Mouse (Mus musculus): Measurements from ENCODE around the gene Prom1.

The Prom1 gene

DNA sequence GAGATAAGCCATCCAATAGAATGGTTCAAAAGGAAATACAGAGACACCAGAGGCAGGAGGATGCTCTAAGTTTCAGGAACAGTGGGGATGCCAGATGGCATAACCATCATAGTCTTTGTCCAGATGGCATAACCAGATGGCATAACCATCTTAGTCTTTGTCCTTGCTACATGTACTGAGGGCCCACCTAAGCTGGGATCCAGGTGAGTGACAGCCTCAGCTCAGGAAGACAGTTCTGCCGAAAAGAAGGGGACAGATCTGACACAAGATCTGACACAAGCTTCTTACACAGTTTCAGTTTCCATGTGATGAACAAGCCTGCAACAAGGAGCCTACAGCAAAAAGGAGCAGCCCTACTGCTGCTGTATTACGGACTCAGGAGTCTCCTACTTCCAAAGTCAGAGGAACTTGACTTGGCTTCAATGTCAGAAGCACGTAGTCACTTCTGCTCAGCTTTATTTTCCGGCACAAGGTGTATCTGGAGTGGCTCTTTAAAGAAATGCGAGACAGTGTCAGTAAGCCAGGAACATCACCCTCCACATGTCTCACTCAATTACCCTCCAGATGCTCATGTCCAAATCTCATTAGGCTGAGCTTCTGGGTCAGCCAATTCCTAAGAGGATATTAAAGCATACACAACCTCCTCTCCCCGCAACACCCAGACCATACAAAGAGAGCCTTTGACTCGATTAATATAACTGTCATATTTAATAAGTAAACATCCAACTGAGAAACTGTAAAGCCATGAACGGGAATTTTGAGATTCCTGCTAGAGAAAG, 21.4 kb downstream of the Prom1 start:
- no peak for DNase-seq

DNA sequence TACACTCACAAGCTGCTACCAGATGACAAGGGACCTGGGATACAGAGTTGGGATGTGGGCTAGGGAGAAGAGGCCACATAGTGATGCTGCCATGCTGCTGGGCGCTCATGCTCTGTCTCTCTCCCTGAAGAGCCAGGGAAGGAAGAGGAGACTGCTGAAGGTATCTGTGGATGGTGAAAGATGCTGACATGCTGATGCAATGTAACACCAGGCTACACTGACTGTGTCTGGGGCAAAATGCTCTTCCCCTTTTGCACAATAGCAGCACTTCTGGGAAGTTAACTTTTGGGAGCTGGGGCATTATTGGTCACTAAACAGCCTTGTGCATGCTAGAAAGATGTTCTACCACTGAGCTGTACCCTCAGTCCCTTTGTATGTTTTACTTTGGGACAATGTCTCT, 26.4 kb downstream of the Prom1 start:
- no peak for DNase-seq

DNA sequence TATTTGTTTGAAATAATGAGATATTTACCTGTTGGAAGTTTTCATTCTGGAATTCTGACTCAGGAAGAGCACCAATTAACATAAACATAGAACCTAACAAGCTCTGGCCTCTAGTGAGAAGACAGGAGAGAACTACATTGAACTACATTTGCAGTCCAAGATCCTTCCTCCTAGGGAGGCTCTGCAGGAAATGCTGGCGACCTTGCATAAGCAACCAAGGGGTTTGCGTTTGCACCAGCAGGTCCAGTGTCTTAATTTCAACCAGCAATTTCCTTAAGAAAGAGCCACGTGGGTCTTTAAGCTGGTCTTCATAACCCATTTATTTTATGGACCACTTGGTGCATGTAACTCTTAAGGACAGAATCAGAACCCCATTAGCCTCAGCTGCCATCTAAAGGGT, 28.2 kb downstream of the Prom1 start:
- DNase-seq, result no peak

DNA sequence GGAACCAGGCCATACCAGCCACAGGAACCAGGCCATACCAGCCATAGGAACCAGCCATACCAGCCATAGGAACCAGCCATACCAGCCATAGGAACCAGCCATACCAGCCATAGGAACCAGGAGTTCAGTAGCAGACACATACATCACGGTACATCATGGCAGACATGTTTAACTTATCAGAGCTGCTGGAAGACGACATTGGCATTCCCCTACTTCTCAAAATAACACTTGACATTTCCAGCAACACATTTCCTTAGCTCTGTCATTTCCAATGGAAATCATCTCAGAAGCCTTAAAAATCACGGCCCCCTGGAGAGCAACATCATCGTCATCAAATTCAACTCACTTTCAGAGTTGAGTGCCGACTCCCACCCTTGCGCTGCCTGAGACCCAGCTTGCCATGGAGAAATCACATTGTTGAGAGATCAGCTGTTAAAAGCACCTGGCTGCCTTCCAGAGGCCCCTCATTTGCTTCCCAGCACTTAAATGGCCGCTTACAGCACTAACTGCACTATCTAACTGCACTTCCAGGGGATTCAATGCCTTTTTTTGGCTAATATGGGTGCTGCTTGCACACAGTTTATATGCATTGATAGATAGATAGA, 31.2 kb downstream of the Prom1 start:
- DNase-seq, result no peak

DNA sequence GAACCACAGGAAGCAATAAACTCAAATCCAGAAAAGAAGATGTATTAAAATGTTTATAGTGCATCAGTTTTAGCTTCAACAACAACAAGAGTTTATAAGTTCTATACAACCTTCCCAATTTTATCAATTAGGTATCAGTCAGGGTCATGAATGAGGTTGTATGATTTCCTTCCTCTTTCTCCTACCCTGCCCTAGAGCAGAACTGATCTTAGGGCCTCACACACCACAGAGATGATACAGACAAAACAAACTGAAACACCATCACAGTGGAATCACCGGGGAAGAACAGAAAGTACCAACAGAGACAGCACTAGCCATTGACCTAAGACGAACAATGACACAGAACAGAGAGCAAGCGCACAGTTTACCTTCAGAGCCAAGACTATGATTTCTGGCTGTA, 43.6 kb downstream of the Prom1 start:
- no peak for DNase-seq

DNA sequence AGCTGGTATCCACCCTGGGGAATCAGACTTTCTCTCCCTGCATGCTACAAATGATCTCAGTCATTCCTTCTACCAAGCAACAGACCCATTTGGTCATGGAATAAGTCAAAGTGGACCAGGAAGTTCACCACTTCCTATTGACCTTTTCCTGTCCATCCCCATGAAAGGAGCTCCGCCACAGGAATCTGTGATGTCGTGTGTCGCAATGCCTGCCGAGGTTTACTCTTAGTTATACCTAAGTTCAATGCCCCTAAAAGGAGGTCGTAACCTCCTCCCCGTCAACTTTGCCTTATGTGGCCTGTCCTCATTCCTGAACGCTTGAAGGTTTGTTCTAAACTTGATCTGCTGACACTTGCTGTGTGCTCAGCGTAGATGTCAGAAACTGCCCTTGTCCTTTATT, 51.6 kb downstream of the Prom1 start:
- no peak for DNase-seq

DNA sequence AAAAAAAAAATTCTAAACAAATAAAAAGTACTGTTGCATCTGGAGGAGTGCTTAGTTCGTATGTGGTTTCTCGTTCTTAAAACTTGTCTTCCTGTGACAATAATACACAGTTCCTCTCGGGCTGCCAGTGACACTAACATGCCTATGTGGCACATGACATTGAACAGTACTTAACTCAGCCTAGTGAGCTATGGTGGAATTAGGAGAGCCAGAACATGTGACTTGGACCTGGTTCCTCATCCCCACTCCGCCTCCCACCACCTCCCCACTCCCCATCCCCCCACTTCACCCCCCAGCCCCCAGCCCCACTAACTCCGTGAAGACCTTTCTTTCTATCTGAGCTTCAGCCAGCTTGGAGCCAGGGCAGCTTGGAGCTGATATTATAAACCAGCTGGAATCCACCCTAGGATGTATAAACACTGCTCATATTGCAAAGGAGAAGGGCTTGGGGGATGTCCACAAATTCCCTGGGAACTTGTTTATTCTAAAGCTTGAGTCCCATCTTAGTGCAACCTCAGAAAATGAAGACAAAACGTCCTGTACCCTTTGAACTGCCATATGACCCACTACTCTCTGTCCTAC, 52.3 kb downstream of the Prom1 start:
- no peak for DNase-seq

DNA sequence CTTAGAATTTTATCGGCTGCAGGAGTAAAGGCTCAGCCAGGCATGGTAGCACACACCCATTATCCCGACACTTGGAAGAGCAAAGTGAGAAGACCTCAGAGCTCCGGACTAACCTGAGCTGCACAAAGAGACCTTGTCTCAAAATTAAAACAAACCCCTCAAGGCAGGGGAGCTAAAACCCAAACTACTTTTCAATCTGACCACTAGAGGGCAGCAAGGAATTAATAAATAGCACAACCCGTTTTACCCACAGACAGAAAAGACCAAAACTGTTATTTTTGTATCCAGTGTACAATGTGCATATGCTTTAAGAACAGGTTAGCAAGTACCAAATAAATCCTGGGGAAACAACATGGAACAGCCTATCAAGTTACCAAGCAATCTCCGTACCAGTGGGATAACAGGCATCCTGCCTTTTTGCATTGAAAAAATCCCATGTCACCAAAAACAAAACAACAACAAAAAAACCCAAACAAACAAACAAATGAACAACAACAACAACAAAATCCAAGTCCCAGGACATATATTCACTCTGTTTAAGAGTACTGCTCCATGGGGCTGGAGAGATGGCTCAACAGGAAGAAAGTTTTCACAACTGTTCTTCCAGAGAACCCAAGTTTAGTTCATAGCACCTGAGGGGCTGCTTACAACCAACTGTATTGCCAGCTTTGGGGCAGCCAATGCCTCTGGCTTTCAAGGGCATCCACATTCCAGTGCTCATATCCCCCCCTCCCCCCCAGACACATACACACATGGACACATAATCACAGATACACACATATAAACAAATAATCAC, 53.1 kb downstream of the Prom1 start:
- peak; percentile 4 for DNase-seq

DNA sequence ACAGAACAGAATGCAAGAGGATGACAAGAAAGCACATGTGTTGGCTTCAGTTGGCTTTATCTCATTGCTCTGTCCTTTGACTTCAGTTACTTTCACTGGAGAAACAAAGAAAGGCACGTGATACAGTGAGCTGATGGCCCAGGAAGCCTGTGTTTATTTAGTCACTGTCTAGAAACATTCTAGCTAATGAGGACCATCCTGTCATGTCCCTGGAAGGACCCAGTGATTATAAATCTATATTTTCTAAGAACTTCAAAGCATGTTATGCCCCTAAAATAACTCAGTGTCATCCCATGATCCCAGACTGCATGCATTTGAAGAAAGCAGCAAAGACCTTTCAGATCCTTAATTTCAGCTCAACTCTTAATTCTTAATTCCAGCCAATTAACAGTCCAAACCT, 60.1 kb downstream of the Prom1 start:
- DNase-seq, result no peak

DNA sequence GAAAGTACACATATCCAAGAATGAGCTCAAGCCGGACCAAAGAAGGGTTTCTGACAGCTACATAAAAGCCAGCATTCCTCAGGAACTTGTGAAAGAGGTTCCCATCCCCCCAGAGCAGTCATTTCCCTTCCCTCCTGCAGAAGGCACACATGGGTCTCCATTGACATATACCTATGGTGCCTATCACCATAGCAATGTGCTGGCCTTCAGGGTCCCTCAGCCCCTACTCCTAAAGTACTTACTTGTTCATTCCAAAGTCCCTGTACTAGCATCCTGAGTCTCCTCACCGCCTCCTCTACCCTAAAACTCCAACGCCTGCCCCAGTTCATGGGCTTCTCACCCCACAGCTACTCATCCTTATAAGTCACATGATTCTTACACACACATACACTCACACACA, 60.8 kb downstream of the Prom1 start:
- DNase-seq, result no peak

DNA sequence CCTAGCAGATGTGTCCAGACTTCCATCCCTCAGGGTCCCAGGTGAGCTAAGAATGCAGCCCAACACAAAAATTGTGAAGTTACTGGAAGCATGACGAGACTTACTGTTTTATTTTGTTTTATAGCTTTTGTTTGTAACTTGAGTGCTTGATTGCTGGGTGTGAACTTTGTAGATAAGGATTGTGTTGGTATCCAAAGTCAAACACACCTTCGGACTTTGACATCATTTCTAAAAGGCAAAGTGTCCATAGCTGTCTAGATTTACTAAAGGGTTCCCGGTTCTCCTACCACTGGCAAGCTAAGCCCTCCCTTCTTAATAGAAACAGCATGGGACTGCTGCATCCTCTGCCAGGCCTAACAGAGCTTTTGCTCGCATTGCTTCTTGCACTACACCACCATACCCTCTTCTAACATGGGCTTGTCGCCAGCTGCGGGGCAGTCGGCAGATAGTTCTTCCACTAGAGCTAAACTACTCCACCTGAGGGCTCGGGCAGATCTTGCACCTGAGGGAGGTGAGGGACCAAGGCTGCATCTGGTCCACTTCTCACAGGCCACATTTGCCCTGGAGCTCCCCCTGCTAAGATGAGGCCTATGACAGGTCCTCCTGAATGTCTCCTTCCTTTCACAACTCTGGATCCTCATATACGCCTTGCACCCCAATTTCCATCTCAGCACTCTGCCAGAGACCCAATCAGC, 103.4 kb downstream of the Prom1 start:
- DNase-seq, result no peak

DNA sequence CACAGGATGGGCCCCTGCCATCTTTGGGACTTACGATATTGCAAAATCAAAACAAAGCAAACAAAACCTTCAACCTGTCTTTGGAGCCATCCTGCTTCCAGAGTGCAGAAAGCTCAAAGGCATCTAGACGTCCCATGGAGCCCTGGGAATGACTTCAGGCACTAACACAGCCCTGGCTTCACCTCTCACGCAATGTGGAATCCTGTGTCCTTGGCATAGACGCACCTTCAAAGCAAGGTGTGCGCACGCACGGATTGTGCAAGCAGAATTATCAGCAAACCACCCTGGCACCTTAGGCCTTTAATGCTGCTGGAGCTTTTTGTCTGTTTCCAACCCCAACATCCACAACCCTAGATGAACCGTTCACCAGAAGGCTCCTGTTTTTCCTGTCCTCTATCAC, 104.2 kb downstream of the Prom1 start:
- DNase-seq, result no peak

DNA sequence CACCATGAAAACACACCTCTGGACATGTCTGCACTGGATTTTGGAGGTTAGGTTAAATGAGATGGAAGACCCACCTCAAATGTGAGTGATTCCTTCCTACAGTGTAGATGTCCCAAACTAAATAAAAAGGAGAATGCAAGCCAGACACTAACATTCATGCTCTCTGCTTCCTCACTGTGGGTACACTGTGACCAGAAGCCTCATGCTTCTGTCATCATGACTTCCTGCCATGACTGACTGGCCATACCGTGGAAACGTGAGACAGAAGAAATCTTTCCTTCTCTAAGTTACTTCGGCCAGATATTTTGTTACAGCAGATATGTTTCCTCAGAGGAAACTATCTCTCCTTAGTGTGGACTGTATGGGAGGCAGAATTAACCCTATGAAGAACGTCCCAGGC, 105.7 kb downstream of the Prom1 start:
- DNase-seq, result no peak

DNA sequence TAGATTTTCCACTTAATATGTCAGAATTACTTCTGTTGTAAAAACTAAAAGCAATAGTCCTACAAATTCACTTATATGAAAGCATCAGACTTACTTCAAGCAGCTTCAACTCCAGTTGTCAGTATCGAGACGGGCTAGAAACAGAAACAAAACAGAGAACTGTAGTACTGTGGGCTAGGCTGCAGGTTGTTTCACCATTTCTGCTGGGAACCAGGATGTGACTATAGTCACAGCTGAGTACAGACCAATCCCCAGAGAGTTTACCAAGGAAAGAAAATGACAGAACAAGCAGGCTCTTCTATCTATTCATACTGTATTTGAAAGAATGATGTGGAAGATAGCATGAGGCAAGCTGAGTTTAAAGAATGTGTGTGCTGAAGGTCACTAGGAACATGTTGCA, 106.9 kb downstream of the Prom1 start:
- no peak for DNase-seq

DNA sequence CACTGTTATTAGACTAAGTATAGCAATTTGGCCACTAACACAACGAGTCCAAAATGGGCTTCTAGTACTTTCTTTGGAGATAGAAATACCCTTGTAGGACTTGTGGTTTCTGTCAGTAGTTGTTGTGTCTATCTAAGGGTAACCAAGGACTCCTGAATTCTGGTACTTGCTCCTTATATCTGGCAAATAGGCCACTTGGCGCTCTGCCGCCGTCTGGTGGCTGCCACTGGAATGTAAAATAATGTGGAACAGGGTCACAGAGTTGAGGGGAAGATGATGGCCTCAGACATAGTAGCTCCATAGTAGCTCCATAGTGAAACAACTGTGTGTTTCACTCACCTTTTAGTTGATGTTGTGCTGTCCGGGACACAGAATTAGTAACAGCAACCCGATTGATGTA, 111.5 kb downstream of the Prom1 start:
- DNase-seq, result peak; percentile 28

DNA sequence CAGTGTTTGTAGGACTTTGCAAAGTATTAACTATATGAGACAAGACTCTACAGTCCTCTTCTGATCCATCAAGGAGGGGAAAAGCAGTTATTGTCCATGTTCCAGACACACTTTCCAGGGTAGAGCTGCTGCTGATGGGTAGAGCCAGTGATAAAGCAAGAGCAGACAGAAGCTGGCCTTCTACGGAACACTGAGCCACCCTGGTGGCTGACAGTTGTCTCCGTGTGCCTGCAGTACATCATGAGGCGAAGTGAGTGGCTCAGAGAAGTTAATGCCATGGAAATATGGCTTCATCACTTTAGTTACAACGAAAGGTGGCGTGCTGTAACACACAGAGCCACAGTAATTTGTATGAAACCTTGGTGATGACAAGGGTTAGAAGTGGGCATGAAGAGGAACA, 112.8 kb downstream of the Prom1 start:
- DNase-seq, result no peak

DNA sequence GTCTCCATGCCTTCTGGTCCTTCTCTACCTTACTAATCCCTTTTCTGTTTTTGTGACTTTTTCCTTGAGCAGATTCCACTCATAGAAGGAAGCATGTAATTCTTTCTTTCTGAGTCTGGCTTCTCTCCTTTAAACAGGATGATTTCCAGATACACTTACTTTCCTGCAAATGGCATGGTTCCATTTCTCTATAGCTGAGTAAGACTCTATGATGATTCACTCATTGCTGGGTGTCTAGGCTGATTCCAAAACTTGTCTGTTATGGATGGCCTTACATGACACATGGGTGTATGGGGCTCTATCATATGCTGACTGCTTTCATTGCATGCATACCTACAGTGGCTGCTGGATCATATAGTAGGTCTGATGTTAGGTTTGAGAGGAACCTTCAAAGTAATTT, 115.6 kb downstream of the Prom1 start:
- no peak for DNase-seq

DNA sequence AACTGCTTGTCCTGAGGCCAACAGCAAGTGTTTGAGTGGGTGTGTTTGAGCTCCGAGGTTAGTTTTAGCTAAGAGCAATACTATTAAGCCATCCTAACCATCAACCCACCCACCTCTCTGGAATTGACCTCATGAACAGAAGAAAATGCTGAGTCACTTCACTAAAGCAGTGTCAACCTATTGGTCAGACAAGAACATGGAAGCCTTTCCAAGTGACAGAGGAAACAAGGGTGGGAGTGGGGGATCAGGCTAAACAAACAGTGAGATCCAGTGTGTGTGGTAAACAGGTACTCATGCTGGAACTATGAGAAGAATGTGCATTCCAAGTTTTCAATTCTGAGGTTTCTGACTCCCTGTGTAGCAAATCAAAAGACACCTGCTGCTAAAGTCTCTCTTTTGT, 118.9 kb downstream of the Prom1 start:
- DNase-seq, result no peak

DNA sequence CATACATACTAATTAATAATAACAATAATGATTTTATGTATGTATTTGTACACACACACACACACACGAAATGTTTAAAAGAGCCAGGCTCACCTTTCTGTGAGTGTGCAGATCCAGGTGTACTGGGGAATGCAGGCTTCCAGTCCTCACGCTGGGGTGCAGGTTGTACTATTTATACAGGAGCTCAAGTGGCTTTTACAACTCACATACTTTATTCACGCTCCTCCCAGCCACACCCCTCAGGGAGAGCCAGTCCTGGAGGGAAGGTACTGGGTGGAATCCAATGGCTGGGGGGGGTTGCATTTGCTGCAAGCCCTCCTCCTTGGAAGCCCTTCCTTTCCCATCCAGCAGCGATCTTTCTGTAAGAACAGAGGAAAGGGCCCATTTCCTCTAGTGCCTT, 120.2 kb downstream of the Prom1 start, which contains the start of gene Fgfbp1:
Gene Fgfbp1, minus strand, starts transcription at position 160 of the 400 bp plus-strand sequence.
- DNase-seq, result no peak

DNA sequence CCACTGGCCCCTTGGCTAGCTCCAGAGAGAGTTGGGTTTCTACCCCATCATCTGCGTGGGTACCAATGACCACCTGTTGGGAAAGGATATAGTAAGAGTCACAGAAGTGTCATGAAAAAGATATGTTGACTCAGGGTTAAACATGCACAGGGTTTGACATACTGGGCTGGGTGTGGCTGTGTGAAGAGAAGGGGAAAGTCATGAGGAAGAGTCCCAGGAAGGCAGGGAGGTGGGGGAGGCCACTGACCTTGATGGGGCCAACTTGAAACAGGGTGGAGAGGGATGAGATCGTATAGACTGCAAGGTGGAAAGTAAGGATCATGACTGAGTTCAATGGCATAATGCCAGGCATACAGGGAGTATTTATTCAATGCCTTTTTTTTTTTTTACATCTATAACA, 121.4 kb downstream of the Prom1 start:
- DNase-seq, result no peak

DNA sequence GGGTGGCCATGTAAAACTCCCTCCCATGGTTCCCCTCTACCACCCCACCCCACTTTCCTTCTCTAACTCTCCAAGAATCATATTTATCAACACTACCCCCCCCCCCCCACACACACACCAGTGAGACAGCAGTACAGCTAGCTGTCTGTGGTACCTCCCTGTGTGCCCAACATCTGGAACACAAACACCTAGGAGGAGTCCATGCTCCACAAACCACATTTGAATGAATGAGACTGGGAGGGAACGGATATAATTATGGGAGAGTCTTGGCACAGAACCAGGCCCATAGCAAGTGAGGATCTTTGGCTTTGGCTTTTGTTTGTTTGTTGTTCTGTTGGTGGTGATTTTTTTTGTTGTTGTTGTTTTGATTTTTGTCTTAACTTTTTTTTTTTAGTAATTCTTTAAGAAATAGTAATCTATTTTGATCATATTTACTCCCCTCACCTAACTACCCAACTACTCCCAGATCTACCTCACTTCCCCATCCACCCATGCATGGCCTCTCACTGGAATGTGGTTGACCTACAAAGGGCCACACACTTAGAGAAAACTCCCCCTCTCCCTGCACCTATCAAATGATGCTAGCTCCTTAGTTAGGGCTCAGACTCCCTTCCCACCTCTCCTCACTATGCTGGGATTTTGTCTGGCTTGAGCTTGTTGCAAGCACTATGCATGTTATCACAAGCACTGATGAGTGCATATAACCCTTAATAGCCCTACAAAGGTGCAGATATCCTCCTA, 124.8 kb downstream of the Prom1 start:
- DNase-seq, result no peak

DNA sequence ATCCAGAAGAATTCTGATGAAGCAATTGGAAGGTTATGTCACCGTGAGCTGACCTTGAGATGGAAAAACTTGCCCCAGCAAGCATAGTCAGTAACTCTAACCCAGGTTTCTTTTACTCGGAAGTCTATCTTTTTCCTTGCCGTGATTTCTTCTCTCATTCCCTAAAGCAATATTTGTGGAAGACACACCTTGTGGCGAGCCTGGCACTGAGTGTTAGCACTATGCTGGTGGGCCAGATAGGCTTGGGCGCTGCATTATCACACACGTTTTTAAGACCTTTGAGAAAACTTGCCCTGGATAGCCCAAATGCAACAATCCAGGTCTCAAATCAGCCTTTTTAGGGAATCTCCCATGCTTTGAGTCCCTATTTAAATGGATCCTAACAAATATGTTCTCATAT, 127.7 kb downstream of the Prom1 start:
- no peak for DNase-seq

Data from right cerebral cortex, adult 18-20 months (tissue).